Mouse (Mus musculus) heart, postnatal 0 days (tissue): ENCODE data around the gene Wbp2.

Experiments used
- CTCF ChIP-seq: IDR thresholded peaks from 2 replicates; pipeline ENCODE4 v1.5.1; 2016; ENCODE audit warnings: antibody characterized with exemption, control low read depth, low read depth
- EP300 ChIP-seq: IDR thresholded peaks from 2 replicates; pipeline ENCODE4 v1.6.1; 2016; ENCODE audit warnings: antibody characterized with exemption, low read depth

DNA sequence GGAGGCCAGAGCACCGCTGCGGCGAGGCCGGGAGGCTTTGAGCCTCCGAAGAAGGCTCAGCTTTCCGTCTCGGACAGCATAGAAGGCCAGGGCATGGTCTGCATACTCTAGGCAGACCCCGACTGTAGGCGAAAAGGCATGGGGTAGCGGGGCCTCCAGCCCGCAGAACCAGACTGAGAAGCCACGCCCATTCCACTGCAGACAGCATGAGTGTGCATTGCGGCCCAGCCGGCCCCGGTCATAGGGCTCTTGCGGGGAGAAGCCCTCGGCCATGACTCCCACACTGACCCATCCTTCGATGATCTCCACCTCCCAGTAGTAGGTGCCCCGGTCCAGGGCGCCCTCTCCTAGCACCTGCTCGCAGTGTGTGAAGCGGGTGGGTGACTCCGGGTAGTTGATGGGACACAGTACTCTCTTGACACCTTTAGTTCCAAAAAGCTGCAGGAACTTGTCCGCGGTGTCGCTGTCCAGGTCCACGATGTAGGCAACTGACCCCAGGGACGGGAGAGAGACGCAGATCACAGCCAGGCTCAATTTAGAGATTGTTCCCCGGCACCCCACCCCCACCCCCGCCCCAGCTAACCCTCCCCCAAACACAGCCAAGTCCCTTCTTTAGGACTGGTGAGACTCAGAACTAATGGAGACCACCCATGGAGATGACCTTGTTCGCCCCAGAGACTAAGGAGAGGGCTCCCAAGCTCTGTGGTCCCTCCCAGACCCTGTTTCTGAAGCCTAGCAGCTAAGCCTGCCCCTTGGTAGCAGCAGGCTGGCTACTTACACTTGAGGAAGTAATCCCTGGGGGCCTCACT is 19.6 kb upstream of the Wbp2 start:
- TF ChIP-seq CTCF (no peak), EP300 (no peak)
